Mouse (Mus musculus): ENCODE data around the gene Ighmbp2.

Gene Ighmbp2

GRCm38 (mm10) chr19:3282572-3283467 lies at the start of gene Ighmbp2, which contains the start of gene Mrpl21:
Gene Ighmbp2, minus strand, starts transcription at chr19:3283017.
Gene Mrpl21, plus strand, starts transcription at chr19:3282901.
- DNase-seq (ENCODE audit: low spot score) = peak; percentile 95

DNA sequence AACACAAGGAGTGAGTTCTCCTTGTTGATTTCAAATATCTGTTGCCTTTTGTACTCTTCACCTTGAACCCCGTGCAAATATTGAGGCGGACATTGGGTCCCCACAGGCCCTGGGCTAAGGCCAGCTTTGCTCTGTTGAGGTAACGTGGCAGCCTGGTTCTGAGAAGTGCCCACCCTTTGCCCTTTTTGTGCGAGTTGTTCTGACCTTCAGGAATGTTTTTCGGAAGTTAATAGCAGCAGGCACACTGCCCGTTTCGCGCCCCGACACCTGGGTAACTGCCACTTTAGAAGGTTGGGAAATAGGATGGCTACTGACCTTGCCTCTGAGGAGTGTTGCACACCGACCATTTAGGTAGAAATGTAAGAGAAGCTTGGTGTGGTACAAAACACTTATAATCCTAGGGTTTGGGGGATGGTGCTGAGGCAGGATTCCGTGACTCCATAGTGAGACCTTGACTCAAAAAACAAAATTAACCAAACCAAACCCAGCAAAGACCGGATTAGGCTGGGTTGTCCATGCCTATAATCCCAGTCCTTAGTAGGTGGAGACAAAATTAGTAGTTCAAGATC lies 43.7 kb upstream of the Ighmbp2 start:
- DNase-seq (ENCODE audit: low spot score) = no peak

DNA sequence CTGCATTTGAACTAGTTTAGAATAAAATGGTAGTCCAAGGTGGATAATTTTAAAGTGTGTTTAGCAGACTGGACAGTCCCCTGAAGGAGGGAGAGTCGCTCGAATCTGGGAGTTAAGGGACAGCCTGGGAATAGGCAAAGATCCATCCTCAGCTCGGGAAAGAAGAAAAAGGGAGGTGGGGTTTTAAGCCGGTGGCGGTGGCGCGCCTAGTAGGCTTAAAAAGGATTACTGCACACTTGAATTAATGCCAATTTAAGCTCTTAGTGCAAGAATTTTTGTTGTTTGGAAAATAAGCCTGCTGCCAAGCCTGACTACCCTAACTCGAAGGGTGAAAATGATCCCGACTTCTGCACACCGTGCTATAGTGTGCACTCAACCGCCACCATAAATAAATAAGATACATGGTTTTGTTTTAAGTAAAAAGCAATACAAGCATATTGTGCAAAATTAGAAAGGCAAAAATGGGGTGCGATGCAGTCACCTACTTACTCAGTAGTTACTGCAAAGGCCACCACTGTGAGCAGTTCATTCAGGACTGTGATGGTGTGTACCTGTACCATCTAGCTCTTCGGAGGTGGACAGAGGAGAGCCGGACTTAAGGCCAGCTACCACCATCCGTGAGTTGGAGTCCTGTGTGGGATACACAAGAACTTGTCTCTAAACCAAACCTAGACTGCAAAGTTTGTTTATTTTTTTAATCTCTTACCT lies 43.1 kb upstream of the Ighmbp2 start:
- no peak for DNase-seq (ENCODE audit: low spot score)

- DNase-seq (ENCODE audit: low spot score) = peak; percentile 89
Observed at GRCm38 (mm10) chr19:3324931-3325711, 42.3 kb upstream of the Ighmbp2 start.

DNA sequence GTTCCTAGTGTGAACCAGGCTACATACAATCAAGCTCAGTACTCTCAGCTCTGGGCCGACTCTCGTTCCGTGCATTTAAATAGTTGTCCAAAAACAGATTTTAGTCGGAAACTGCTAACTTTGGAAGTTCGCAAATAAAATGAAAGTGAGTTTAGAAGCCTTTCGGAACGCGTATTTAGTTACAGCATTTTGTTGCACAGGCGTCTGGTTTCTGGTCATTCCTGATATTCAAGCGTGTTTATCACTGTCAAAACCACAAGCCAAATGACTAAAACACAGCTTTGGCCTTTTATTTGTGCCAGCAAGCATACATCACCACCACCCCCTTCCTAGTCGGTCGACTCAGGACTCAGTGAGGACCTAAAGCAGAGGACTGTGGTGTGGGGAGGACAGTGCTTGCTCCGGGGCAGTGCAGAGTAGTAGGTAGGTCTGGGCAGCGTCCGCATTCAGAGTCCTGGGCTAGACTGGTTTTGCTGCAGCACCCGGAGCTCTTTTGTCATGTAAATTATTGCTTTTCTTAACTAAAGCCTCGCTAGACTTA lies 41.5 kb upstream of the Ighmbp2 start:
- peak; percentile 27 for DNase-seq (ENCODE audit: low spot score)

GRCm38 (mm10) chr19:3323753-3324270 lies 41.0 kb upstream of the Ighmbp2 start:
- peak; percentile 29 for DNase-seq (ENCODE audit: low spot score)

DNA sequence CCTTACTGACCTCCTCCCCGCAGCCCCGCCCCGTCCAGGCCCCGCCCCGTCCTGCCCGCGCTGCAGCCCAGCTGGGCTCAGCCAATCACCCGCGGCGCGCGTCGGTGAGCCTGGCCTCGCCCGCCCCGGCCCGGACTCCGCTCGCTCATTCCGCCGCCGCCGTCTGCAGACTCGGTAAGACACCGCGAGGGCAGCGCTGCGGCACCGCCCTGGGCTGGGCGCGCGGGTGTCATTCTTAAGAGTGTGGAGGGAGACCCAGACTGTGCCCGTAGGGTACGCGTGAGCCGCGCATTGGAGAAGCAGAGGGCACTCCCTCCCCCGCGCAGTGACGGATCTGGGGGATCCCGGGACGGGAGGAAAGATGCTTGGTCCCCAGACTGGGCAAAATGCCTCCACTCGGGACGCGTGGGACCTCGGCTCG lies 40.4 kb upstream of the Ighmbp2 start:
- peak; percentile 74 for DNase-seq (ENCODE audit: low spot score)

GRCm38 (mm10) chr19:3322261-3322969 lies 39.6 kb upstream of the Ighmbp2 start, which contains the start of gene Cpt1a:
Gene Cpt1a, plus strand, starts transcription at chr19:3322334.
- DNase-seq (ENCODE audit: low spot score) = peak; percentile 31

GRCm38 (mm10) chr19:3321617-3322016 lies 38.8 kb upstream of the Ighmbp2 start:
- peak; percentile 39 for DNase-seq (ENCODE audit: low spot score)

DNA sequence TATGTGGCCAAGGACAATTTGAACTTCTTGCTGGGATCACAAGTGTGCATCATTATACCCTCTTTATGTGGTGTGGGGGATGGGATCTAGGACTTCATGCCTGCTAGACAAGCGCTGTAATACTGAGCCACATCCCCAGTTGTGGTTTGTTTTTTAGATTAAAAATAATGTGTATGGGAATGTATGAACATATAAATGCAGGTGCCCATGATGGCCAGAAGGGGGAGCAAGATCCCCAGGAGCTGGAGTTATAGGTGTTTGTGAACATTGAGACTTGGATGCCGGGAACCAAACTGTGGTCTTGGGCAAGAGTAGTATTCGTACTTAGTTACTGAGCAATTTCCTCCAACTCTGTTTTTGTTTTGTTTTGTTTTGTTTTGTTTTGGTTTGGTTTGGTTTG lies 38.0 kb upstream of the Ighmbp2 start:
- DNase-seq (ENCODE audit: low spot score) = no peak

DNA sequence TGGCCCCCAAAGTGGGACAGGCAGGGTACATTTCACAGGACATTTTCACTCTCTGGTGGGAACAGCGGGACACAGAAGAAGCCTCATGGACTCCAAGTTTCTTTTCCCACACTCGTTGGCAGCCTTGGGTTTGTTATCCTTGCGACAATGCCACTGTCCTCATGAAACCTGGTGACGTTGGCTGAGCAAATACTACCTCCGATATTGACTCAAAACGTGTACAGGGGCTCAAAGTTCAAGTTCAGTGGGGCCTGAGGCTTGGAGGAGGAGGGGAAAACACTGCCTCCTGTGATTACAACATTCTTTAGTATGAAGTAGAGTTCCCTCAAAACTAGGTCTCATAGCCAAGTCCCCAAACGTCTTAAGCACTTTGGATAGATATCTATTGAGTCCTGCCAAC lies 37.3 kb upstream of the Ighmbp2 start:
- DNase-seq (ENCODE audit: low spot score) = no peak

- no peak for DNase-seq (ENCODE audit: low spot score)
Observed at GRCm38 (mm10) chr19:3319341-3319740, 36.5 kb upstream of the Ighmbp2 start.

DNA sequence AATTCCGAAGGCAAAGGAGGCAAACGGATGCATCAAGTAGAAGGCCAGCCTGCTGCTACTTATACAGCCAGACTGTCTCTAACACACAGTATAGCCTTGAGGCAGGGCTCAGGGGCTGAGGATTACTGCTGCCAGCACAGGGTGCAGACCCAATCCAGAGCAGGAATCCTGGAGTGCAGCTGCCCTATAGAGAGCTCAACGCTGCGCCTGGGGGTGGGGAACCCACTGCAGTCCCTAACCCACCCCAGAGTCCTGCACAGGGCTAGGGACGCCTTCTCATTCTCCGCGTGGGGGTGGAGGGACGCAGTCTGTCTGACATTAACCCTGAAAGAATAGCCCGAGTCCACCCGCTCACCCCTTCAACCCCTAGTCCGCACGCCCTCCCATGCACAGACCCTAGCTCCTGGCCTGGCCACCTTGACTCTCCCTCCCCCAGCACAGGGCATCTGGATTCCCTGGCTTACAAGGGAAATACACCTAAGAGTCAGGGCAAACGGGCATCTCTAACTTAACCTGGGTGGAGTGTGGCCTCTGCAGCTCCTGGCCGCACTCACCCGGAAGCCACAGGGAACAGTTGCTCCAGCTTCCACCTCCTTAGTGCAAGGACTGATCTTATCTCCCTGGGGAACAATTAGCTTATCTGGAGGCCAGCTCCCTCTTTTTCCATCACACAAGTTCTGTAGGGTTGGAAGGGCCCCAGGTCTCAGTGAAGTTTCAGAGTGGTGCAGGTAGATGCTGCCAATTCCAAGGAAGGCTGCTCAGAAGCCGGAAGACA lies 24.5 kb upstream of the Ighmbp2 start:
- no peak for DNase-seq (ENCODE audit: low spot score)

- no peak for DNase-seq (ENCODE audit: low spot score)
Observed at GRCm38 (mm10) chr19:3304017-3304416, 21.2 kb upstream of the Ighmbp2 start.

- no peak for DNase-seq (ENCODE audit: low spot score)
Observed at GRCm38 (mm10) chr19:3297775-3298174, 15.0 kb upstream of the Ighmbp2 start.

- no peak for DNase-seq (ENCODE audit: low spot score)
Observed at GRCm38 (mm10) chr19:3297034-3297433, 14.2 kb upstream of the Ighmbp2 start.

- no peak for DNase-seq (ENCODE audit: low spot score)
Observed at GRCm38 (mm10) chr19:3295245-3295644, 12.4 kb upstream of the Ighmbp2 start.

DNA sequence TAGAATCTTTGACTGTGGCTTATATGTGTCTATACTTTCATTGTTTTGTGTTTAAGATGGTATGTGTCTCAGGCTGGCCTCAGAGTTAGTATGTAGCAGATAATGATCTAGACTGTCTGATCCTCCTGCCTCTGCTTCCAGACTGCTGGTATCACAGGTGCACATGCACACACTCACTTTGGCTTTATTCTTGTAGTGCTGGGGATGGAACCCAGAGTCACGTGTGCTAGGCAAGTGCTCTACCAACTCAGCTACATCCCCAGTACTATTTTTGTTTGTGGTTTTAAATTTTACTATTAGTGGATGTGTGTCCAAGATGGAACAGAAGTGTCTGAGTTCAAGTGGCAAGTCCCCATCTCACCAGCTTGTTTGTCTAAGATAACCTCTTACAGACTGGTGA lies 10.2 kb upstream of the Ighmbp2 start:
- DNase-seq (ENCODE audit: low spot score) = no peak

DNA sequence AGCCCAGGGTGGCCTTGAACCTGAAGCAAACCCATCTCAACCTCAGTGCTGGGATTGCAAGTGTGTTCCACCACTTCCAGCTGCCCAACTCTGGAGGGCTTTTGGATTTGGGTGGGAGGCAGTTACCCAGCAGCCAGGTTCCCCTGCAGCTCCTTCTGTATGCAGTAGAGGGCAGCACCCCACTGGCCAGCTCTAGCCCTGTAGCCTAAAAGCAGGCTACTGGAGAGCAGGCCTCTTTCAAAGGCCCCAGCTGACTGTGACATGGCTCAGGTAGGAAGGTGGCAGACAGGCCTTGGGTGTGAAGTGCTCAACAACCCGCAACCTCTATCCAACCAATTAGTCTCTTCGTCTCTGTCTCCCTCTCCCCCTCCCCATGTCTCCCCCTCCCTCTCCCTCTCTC lies 9.2 kb upstream of the Ighmbp2 start:
- DNase-seq (ENCODE audit: low spot score) = peak; percentile 55

DNA sequence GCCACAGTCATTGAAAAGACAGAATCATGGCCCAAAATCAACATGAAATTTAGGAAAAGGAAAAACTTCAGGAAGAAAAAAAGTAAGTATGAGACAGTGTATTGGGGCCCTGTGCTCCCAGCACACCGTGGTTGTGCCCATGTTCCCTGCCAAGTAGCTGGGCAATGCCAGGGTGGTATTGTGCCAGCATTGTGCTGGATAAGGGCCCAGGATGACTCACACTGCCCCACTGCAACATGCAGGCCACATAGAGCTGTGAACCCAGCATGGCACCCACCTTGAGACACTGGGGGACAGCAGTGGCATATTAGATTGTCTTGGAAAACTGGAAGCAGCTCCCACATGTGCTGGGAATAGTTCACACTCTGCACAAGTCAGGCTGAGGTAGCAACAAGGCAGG lies 6.2 kb upstream of the Ighmbp2 start:
- no peak for DNase-seq (ENCODE audit: low spot score)

Data from embryo, embryonic 10 days (tissue).